Mouse (Mus musculus) ES-Bruce4 (cell line): ENCODE results near the gene Pik3r5. TPM values are rescaled to one million over a fixed set of nuclear protein-coding genes. Genes with fewer than 3 reads are reported as not detected.

Experiments
- H3K27ac ChIP-seq: 2 replicates; pipeline ENCODE4 v1.5.1; 2012; ENCODE audit warnings: low read length, inconsistent platforms; ENCODE audit not compliant: insufficient read depth
- H3K27me3 ChIP-seq: 2 replicates; pipeline ENCODE4 v1.6.1; 2012; ENCODE audit warnings: mild to moderate bottlenecking, low read length, inconsistent platforms; ENCODE audit not compliant: control insufficient read depth, poor library complexity, insufficient read depth, severe bottlenecking
- H3K36me3 ChIP-seq: 2 replicates; pipeline ENCODE4 v1.6.1; 2012; ENCODE audit warnings: inconsistent platforms, mild to moderate bottlenecking, low read length, moderate library complexity; ENCODE audit not compliant: control insufficient read depth, poor library complexity, insufficient read depth, severe bottlenecking
- H3K4me1 ChIP-seq: one replicate; pipeline ENCODE4 v1.8.1; 2011; ENCODE audit warnings: low read length; ENCODE audit not compliant: control insufficient read depth, insufficient read depth
- H3K4me3 ChIP-seq: 2 replicates; pipeline ENCODE4 v1.5.1; 2011; ENCODE audit warnings: low read depth, mild to moderate bottlenecking, low read length
- H3K9ac ChIP-seq: 2 replicates; pipeline ENCODE4 v1.6.1; 2012; ENCODE audit warnings: low read depth, mild to moderate bottlenecking, inconsistent platforms; ENCODE audit not compliant: poor library complexity, severe bottlenecking
- H3K9me3 ChIP-seq: replicated peaks from 2 replicates; pipeline ENCODE4 v1.6.1; 2012; ENCODE audit warnings: mild to moderate bottlenecking, low read length, inconsistent platforms; ENCODE audit not compliant: control insufficient read depth, poor library complexity, insufficient read depth, severe bottlenecking
- CTCF ChIP-seq: IDR thresholded peaks from one replicate; pipeline ENCODE4 v1.8.1; 2011; ENCODE audit warnings: low read depth, low read length
- EP300 ChIP-seq: IDR thresholded peaks from 2 replicates; pipeline ENCODE4 v1.6.1; 2011; ENCODE audit warnings: low read depth, low read length; ENCODE audit not compliant: insufficient read depth
- POLR2A ChIP-seq: IDR thresholded peaks from one replicate; pipeline ENCODE4 v1.8.1; 2011; ENCODE audit warnings: low read length; ENCODE audit not compliant: insufficient read depth
- polyA plus RNA-seq: library from polyadenylated mRNA; stranded (reverse); fragments of >200 nt; gene quantifications from 2 replicates; pipeline ENCODE4 v1.2.4, GENCODE M21; 2011; ENCODE audit warnings: low read depth; ENCODE audit not compliant: missing spikeins, insufficient read depth, insufficient read length

The Pik3r5 gene
- polyA plus RNA-seq, 1 experiment = 1.7 TPM

DNA sequence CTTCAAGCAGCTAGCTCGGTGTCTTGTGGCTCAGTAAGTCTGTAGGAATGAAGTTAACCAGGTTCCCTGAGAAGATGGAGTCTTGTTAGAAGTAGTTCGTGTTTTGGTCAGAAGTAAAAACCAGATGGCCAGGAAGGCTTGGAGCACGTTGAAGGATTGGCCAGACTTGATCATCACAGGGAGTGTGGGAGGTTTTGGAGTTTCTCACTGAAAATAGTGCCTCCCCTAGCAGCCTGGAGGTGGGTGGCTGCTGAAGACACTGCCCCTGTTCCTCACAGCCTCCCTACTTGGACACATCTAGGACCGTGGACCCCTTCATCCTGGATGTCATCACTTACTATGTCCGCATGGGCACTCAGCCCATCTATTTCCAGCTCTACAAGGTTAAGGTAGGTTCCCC lies 107.7 kb downstream of the Pik3r5 start:
- H3K9me3 ChIP-seq = no peaks in the 10 kb centered on the region
- H3K27ac ChIP-seq = no peak overlapping the region
- no peaks in the 10 kb centered on the region for H3K27me3 ChIP-seq
- H3K36me3 ChIP-seq = no peaks in the 10 kb centered on the region
- no peak overlapping the region for H3K9ac ChIP-seq
- no peaks in the 10 kb centered on the region for H3K4me1 ChIP-seq
- no peak overlapping the region for H3K4me3 ChIP-seq
- TF ChIP-seq EP300 = no peak
- no peak for TF ChIP-seq CTCF
- no peak for TF ChIP-seq POLR2A

DNA sequence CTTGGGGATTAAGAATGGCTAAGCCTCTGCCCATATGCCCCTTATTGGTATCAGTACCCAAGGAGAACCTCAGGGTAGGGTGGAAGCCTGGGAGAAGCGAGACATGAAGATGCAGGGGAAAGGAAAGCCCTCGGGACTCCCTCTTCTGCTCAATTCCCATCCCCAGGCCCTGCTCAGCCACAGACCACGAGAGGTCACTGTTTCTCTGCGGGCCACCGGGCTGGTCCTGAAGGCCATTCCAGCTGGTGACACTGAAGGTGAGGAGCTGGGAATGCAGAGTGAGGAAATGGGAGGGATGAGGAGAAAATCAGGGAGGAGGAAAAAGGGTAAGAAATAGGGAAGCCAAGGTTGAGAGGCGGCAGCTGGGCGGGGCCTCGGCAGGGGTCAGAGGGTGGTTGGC lies 112.6 kb downstream of the Pik3r5 start:
- Histone ChIP-seq H3K27me3 (no peaks in the 10 kb centered on the region), H3K4me1 (no peaks in the 10 kb centered on the region), H3K9ac (no peak overlapping the region), H3K36me3 (no peaks in the 10 kb centered on the region), H3K9me3 (no peaks in the 10 kb centered on the region), H3K4me3 (no peak overlapping the region), H3K27ac (no peak overlapping the region)
- TF ChIP-seq EP300 (no peak), POLR2A (no peak), CTCF (peak; percentile 62)

DNA sequence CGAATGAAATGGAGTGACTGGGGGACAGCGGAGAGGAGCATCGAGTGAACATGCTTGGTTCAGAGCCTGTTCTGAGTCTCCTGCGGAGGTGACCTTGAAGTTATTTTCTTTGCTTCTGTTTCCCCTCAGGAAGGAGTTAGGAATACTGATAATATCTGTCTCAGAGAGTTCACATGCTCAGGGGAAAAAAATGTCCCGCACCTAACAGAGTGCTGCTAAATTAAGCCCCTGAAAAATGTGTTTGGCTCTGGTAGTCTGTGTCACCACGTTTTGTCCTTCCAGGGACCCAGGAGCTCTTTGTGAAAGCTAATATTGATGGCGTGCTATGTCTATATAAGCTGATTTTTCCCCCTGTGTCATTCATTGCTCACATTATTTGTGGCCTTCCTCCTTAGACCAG lies 113.3 kb downstream of the Pik3r5 start:
- TF ChIP-seq POLR2A (no peak), CTCF (no peak), EP300 (no peak)
- H3K27me3 ChIP-seq = no peaks in the 10 kb centered on the region
- H3K4me3 ChIP-seq = no peak overlapping the region
- no peaks in the 10 kb centered on the region for H3K36me3 ChIP-seq
- no peak overlapping the region for H3K9ac ChIP-seq
- H3K27ac ChIP-seq = no peak overlapping the region
- no peaks in the 10 kb centered on the region for H3K4me1 ChIP-seq
- H3K9me3 ChIP-seq = no peaks in the 10 kb centered on the region

- Histone ChIP-seq H3K4me1 (no peaks in the 10 kb centered on the region), H3K9me3 (no peaks in the 10 kb centered on the region), H3K27me3 (no peaks in the 10 kb centered on the region), H3K4me3 (no peak overlapping the region), H3K27ac (no peak overlapping the region), H3K36me3 (no peaks in the 10 kb centered on the region), H3K9ac (no peak overlapping the region)
- TF ChIP-seq POLR2A (no peak), EP300 (no peak), CTCF (no peak)
Measured at GRCm38 (mm10) chr11:68545682-68546222, 113.8 kb downstream of the Pik3r5 start.

Other genes starting within 250 kb of the Pik3r5 start
- 22.3 and 22.6 TPM in 2 replicates for gene Ntn1, start 31.3 kb upstream of the Pik3r5 start, polyA plus RNA-seq
- gene Pik3r6, start 70.9 kb downstream of the Pik3r5 start, polyA plus RNA-seq = not detected in 2 replicates
- gene Mfsd6l, start 124.1 kb downstream of the Pik3r5 start, polyA plus RNA-seq = 0.48 and 0.64 TPM in 2 replicates
- gene Ccdc42, start 154.9 kb downstream of the Pik3r5 start, polyA plus RNA-seq = not detected in 2 replicates